Mouse (Mus musculus) MEL (cell line): ENCODE measurements around the gene Phyhipl.

Experiments used
- EP300 ChIP-seq, 2 experiments: IDR thresholded peaks; 2 replicates each; pipeline ENCODE4 v1.6.1; 2011; ENCODE audit warnings: improper control_type of control experiment in 2 of 2, low read length in 2 of 2, low read depth in 1 of 2, mild to moderate bottlenecking in 1 of 2
- POLR2A ChIP-seq, 2 experiments: IDR thresholded peaks; 2 replicates each; pipeline ENCODE4 v1.6.1; 2011 to 2012; ENCODE audit warnings: low read length in 2 of 2, mild to moderate bottlenecking in 2 of 2, control low read depth in 1 of 2, improper control_type of control experiment in 1 of 2, low read depth in 1 of 2, moderate library complexity in 1 of 2; ENCODE audit not compliant: control insufficient read depth in 1 of 2, insufficient read depth in 1 of 2, poor library complexity in 1 of 2

- TF ChIP-seq EP300 (IDR thresholded peaks at IDR 0.05; ENCODE audit: low read depth in 1 of 2, low read length in 2 of 2) (no peak), POLR2A (IDR thresholded peaks at IDR 0.05; ENCODE audit: control insufficient read depth in 1 of 2, insufficient read depth in 1 of 2, low read depth in 1 of 2, low read length in 2 of 2, poor library complexity in 1 of 2) (no peak)
Observed at GRCm38 (mm10) chr10:70519640-70520099, 136.1 kb downstream of the Phyhipl start.
